Mouse (Mus musculus): ENCODE results near the gene Mtus2. TPM values are rescaled to one million over a fixed set of nuclear protein-coding genes. Genes with fewer than 3 reads are reported as not detected.

Mtus2 gene
- polyA plus RNA-seq, 1 experiment from 2014 or later, result 27.7 TPM

DNA sequence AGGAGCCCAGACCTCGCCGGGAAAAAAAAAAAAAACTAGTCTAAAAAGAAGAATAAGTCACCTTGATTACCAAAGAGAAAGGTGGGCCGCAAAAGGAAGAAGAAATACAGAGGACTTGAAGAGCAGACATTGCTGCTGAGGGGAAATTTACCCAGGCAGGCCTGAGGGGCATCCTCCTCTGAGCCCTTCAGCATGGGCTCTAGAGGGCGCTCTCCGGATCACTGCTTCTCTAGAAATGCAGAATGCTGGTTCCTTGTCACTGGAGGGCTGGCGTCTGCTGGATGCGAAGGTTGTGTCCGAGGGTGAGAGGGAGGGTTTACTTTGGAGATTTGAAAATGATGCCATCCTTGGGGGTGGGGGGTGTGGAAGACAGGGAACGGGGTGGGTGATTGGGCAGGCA lies 279.5 kb downstream of the Mtus2 start:
- Histone ChIP-seq H3K27me3 (replicated peaks; ENCODE audit: control insufficient read depth, insufficient read depth, low read length) (no peaks in the 10 kb centered on the region), H3K4me2 (ENCODE audit: low read length) (no peak overlapping the region), H3K9me3 (ENCODE audit: control insufficient read depth, low read length) (no peaks in the 10 kb centered on the region), H3K4me3 (ENCODE audit: low read depth, low read length) (no peak overlapping the region), H3K27ac (ENCODE audit: low read depth) (no peak overlapping the region), H3K36me3 (ENCODE audit: control insufficient read depth, insufficient read depth, low read length) (no peaks in the 10 kb centered on the region), H3K4me1 (replicated peaks; ENCODE audit: control insufficient read depth, insufficient read depth, low read length) (no peaks in the 10 kb centered on the region), H3K9ac (ENCODE audit: low read length) (no peak overlapping the region)
- DNase-seq (ENCODE audit: low spot score) (no peak), ATAC-seq (replicated peaks; ENCODE audit: low FRiP score, low TSS enrichment, low read depth) (no peak)
- 61% methylated on average over 9 of the region's 9 CpGs for WGBS

DNA sequence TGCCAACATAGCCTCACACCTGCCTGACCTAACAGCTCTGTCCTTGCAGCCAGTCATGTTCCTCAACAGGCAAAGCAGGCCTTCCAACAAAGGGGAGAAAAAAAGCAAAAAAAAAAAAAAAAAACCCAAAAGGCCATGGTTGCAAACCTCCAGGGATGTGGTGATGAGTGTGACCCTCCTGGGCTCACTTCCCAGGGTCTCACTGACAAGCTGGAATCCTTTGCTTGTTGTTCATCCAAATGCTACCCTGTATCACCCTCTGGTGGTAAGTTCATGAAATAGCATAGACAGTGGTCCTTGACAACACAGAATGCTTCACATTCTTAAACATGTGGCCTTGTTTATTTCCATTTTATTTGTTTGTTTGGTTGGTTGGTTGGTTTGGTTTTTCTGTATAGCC lies 281.9 kb downstream of the Mtus2 start:
- H3K4me2 ChIP-seq (ENCODE audit: low read length), result no peak overlapping the region
- ATAC-seq (replicated peaks; ENCODE audit: low FRiP score, low TSS enrichment, low read depth) (no peak; the same call in 1 of the 2 replicates), DNase-seq (ENCODE audit: low spot score) (peak; percentile 60)
- no peak overlapping the region for H3K4me3 ChIP-seq (ENCODE audit: low read depth, low read length)
- H3K9me3 ChIP-seq (ENCODE audit: control insufficient read depth, low read length), result no peaks in the 10 kb centered on the region
- no peaks in the 10 kb centered on the region for H3K27me3 ChIP-seq (replicated peaks; ENCODE audit: control insufficient read depth, insufficient read depth, low read length)
- H3K4me1 ChIP-seq (replicated peaks; ENCODE audit: control insufficient read depth, insufficient read depth, low read length), result no peaks in the 10 kb centered on the region
- H3K9ac ChIP-seq (ENCODE audit: low read length), result no peak overlapping the region
- H3K27ac ChIP-seq (ENCODE audit: low read depth), result no peak overlapping the region
- H3K36me3 ChIP-seq (ENCODE audit: control insufficient read depth, insufficient read depth, low read length), result no peaks in the 10 kb centered on the region

DNA sequence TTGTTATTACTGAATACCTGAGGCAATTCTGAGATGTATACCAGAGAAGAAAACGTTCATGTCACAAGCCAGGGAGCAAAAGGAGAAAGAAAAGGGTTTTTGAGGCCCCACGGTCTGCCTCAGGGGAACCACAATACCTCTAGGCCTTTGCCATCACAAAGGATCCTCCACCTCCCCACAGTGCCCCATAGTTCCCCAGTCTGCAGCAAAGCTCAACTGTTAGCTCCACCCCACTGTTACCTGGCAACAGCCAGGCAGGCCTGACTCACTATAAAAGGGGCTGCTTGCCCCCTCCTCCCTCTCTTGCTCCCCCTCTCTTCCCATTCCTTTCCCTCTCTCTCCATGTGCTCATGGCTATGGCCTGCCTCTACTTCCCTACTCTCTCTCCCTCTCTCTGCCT lies 282.6 kb downstream of the Mtus2 start:
- H3K9me3 ChIP-seq (ENCODE audit: control insufficient read depth, low read length), result no peaks in the 10 kb centered on the region
- 42% methylated on average over 2 of the region's 2 CpGs for WGBS
- no peak overlapping the region for H3K4me2 ChIP-seq (ENCODE audit: low read length)
- H3K9ac ChIP-seq (ENCODE audit: low read length), result no peak overlapping the region
- H3K27me3 ChIP-seq (replicated peaks; ENCODE audit: control insufficient read depth, insufficient read depth, low read length), result no peaks in the 10 kb centered on the region
- ATAC-seq (replicated peaks; ENCODE audit: low FRiP score, low TSS enrichment, low read depth) (no peak), DNase-seq (ENCODE audit: low spot score) (no peak)
- no peak overlapping the region for H3K4me3 ChIP-seq (ENCODE audit: low read depth, low read length)
- H3K4me1 ChIP-seq (replicated peaks; ENCODE audit: control insufficient read depth, insufficient read depth, low read length), result no peaks in the 10 kb centered on the region
- no peak overlapping the region for H3K27ac ChIP-seq (ENCODE audit: low read depth)
- no peaks in the 10 kb centered on the region for H3K36me3 ChIP-seq (ENCODE audit: control insufficient read depth, insufficient read depth, low read length)

DNA sequence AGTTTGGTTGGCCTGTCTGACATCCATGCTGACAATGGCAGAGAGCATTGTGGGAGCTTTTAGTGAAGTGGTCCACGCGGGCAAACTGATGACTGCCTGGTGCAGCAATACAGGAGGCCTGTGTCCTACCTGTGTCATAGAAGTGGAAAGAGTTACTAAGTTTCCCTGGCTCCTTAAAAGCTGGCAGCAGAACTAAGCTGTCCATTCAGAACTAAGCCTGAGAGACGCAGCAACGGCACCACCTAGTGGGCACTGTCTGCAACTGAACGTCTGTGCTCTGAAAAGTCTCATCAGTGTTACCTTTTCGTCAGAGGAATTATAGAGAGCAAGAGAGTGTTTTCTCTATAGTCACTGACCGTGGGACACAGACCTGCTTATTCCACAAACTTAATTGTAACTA lies 284.8 kb downstream of the Mtus2 start:
- WGBS, result 8% methylated on average over 7 of the region's 7 CpGs
- no peak for ATAC-seq (replicated peaks; ENCODE audit: low FRiP score, low TSS enrichment, low read depth)

GRCm38 (mm10) chr5:148244471-148244870 lies 287.4 kb downstream of the Mtus2 start:
- Histone ChIP-seq H3K36me3 (ENCODE audit: control insufficient read depth, insufficient read depth, low read length) (no peaks in the 10 kb centered on the region), H3K4me1 (replicated peaks; ENCODE audit: control insufficient read depth, insufficient read depth, low read length) (no peaks in the 10 kb centered on the region), H3K27ac (ENCODE audit: low read depth) (no peak overlapping the region), H3K9ac (ENCODE audit: low read length) (no peak overlapping the region), H3K4me2 (ENCODE audit: low read length) (no peak overlapping the region), H3K4me3 (ENCODE audit: low read depth, low read length) (no peak overlapping the region), H3K9me3 (ENCODE audit: control insufficient read depth, low read length) (no peaks in the 10 kb centered on the region), H3K27me3 (replicated peaks; ENCODE audit: control insufficient read depth, insufficient read depth, low read length) (no peaks in the 10 kb centered on the region)
- 23% methylated on average over 1 of the region's 1 CpGs for WGBS
- DNase-seq (ENCODE audit: low spot score), result no peak
- ATAC-seq (replicated peaks; ENCODE audit: low FRiP score, low TSS enrichment, low read depth), result no peak

More for the DNA sequence above, 284.8 kb downstream of the Mtus2 start:
- Histone ChIP-seq H3K9me3 (ENCODE audit: control insufficient read depth, low read length) (no peaks in the 10 kb centered on the region), H3K27me3 (replicated peaks; ENCODE audit: control insufficient read depth, insufficient read depth, low read length) (no peaks in the 10 kb centered on the region), H3K9ac (ENCODE audit: low read length) (no peak overlapping the region), H3K36me3 (ENCODE audit: control insufficient read depth, insufficient read depth, low read length) (no peaks in the 10 kb centered on the region), H3K4me1 (replicated peaks; ENCODE audit: control insufficient read depth, insufficient read depth, low read length) (no peaks in the 10 kb centered on the region), H3K4me3 (ENCODE audit: low read depth, low read length) (no peak overlapping the region), H3K27ac (ENCODE audit: low read depth) (no peak overlapping the region), H3K4me2 (ENCODE audit: low read length) (no peak overlapping the region)
- peak; percentile 83 for DNase-seq (ENCODE audit: low spot score)

- H3K36me3 ChIP-seq (ENCODE audit: control insufficient read depth, insufficient read depth, low read length), result no peaks in the 10 kb centered on the region
- no peaks in the 10 kb centered on the region for H3K9me3 ChIP-seq (ENCODE audit: control insufficient read depth, low read length)
- no peak overlapping the region for H3K4me2 ChIP-seq (ENCODE audit: low read length)
- no peaks in the 10 kb centered on the region for H3K27me3 ChIP-seq (replicated peaks; ENCODE audit: control insufficient read depth, insufficient read depth, low read length)
- H3K4me3 ChIP-seq (ENCODE audit: low read depth, low read length), result no peak overlapping the region
- no peak overlapping the region for H3K27ac ChIP-seq (ENCODE audit: low read depth)
- 91% methylated on average over 2 of the region's 2 CpGs for WGBS
- H3K9ac ChIP-seq (ENCODE audit: low read length), result no peak overlapping the region
- no peaks in the 10 kb centered on the region for H3K4me1 ChIP-seq (replicated peaks; ENCODE audit: control insufficient read depth, insufficient read depth, low read length)
- DNase-seq (ENCODE audit: low spot score) (no peak), ATAC-seq (replicated peaks; ENCODE audit: low FRiP score, low TSS enrichment, low read depth) (no peak)
Observed at GRCm38 (mm10) chr5:148245386-148245785, 288.3 kb downstream of the Mtus2 start.

DNA sequence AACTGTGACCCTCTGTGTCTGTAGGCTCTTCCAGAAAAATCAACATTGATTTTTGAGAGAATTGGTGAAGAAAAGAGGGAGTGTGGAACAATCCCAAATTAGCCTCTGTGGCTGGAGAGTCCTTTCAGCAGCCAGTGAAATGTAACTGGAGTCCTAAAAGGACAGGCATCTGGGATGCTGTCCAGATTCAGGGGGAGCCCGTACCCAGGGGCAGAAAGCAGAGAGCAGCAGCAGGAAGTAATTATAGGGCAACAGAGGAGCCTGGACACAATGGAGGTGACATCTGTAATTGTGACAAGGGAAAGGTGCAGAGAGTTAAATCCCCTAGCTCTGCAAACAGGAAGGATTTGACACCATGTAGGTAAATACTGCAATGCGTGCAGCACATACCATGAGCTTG lies 291.1 kb downstream of the Mtus2 start:
- no peaks in the 10 kb centered on the region for H3K36me3 ChIP-seq (ENCODE audit: control insufficient read depth, insufficient read depth, low read length)
- H3K27ac ChIP-seq (ENCODE audit: low read depth), result no peak overlapping the region
- no peak overlapping the region for H3K9ac ChIP-seq (ENCODE audit: low read length)
- H3K9me3 ChIP-seq (ENCODE audit: control insufficient read depth, low read length), result no peaks in the 10 kb centered on the region
- WGBS, result 48% methylated on average over 2 of the region's 2 CpGs
- no peak for ATAC-seq (replicated peaks; ENCODE audit: low FRiP score, low TSS enrichment, low read depth)
- no peaks in the 10 kb centered on the region for H3K4me1 ChIP-seq (replicated peaks; ENCODE audit: control insufficient read depth, insufficient read depth, low read length)
- no peak overlapping the region for H3K4me2 ChIP-seq (ENCODE audit: low read length)
- no peak overlapping the region for H3K4me3 ChIP-seq (ENCODE audit: low read depth, low read length)
- H3K27me3 ChIP-seq (replicated peaks; ENCODE audit: control insufficient read depth, insufficient read depth, low read length), result no peaks in the 10 kb centered on the region
- no peak for DNase-seq (ENCODE audit: low spot score)

DNA sequence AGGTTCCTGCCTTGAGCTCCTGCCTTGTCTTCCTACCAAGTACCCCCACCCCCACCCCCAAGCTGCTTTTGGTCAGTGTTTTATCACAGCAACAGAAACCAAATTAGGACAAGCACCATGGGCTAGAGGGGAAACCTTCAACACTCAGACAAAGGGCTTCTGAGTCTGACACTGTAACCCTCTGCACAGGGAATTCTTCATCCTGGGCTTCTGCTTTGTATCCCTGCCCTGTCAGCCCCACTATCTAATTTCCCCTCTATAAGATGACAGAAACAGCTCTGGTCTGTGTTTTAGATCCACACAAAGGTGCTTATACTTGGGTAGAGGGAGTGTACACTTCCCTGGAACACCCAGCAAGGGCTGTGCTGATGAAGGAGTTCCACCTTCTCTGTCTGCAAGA lies 294.7 kb downstream of the Mtus2 start:
- H3K27ac ChIP-seq (ENCODE audit: low read depth), result peak overlapping the region; percentile 12
- H3K4me1 ChIP-seq (replicated peaks; ENCODE audit: control insufficient read depth, insufficient read depth, low read length), result no peaks in the 10 kb centered on the region
- H3K27me3 ChIP-seq (replicated peaks; ENCODE audit: control insufficient read depth, insufficient read depth, low read length), result no peaks in the 10 kb centered on the region
- DNase-seq (ENCODE audit: low spot score), result no peak
- no peak overlapping the region for H3K4me3 ChIP-seq (ENCODE audit: low read depth, low read length)
- no peak overlapping the region for H3K4me2 ChIP-seq (ENCODE audit: low read length)
- no peak for ATAC-seq (replicated peaks; ENCODE audit: low FRiP score, low TSS enrichment, low read depth)
- H3K9ac ChIP-seq (ENCODE audit: low read length), result no peak overlapping the region
- no peaks in the 10 kb centered on the region for H3K36me3 ChIP-seq (ENCODE audit: control insufficient read depth, insufficient read depth, low read length)
- H3K9me3 ChIP-seq (ENCODE audit: control insufficient read depth, low read length), result no peaks in the 10 kb centered on the region

DNA sequence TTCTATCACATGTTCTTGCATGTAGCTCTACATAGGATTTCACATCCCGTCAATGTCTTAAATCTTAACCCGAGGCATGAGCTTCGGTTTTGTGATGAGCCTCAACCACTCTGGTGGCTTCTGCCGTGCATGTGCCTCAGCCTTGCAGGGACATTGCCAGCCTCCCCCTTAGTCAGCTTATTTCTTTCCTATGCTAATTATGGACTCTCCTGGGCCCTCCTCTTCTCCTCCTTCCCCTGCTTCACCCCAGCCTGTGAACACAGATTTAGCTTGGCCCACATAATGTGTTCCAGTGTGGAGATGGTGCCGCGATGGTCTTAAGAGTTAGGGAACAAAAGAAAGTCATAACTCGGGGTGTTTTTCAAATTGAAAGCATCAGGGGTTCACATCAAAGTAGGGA lies 304.9 kb downstream of the Mtus2 start:
- ATAC-seq (replicated peaks; ENCODE audit: low FRiP score, low TSS enrichment, low read depth) (no peak), DNase-seq (ENCODE audit: low spot score) (no peak)
- no peak overlapping the region for H3K4me3 ChIP-seq (ENCODE audit: low read depth, low read length)
- no peaks in the 10 kb centered on the region for H3K36me3 ChIP-seq (ENCODE audit: control insufficient read depth, insufficient read depth, low read length)
- no peaks in the 10 kb centered on the region for H3K4me1 ChIP-seq (replicated peaks; ENCODE audit: control insufficient read depth, insufficient read depth, low read length)
- 0 out of 2 replicates have a peak, but pooled peaks cover 3% of the 10 kb centered on the region for H3K9me3 ChIP-seq (ENCODE audit: control insufficient read depth, low read length)
- WGBS, result 87% methylated on average over 7 of the region's 7 CpGs
- H3K4me2 ChIP-seq (ENCODE audit: low read length), result no peak overlapping the region
- no peak overlapping the region for H3K9ac ChIP-seq (ENCODE audit: low read length)
- H3K27me3 ChIP-seq (replicated peaks; ENCODE audit: control insufficient read depth, insufficient read depth, low read length), result no peaks in the 10 kb centered on the region
- H3K27ac ChIP-seq (ENCODE audit: low read depth), result no peak overlapping the region

All from intestine, embryonic 14.5 days (tissue).